Mouse (Mus musculus) MEL (cell line): ENCODE results near the gene Olfr558.

ENCODE experiments used
- CTCF ChIP-seq, 3 experiments: IDR thresholded peaks in 2 of 3; conservative IDR thresholded peaks in 1 of 3; 2 replicates each; pipeline ENCODE4 v1.5.1; 2011 to 2012; ENCODE audit warnings: low read length in 3 of 3, low read depth in 2 of 3, mild to moderate bottlenecking in 2 of 3, improper control_type of control experiment in 1 of 3, inconsistent platforms in 1 of 3, mixed read lengths in 1 of 3, moderate library complexity in 1 of 3; ENCODE audit not compliant: control insufficient read depth in 1 of 3, insufficient read depth in 1 of 3, poor library complexity in 1 of 3, severe bottlenecking in 1 of 3
- EP300 ChIP-seq, 2 experiments: IDR thresholded peaks; 2 replicates each; pipeline ENCODE4 v1.6.1; 2011; ENCODE audit warnings: improper control_type of control experiment in 2 of 2, low read length in 2 of 2, low read depth in 1 of 2, mild to moderate bottlenecking in 1 of 2
- ETS1 ChIP-seq: IDR thresholded peaks from 2 replicates; pipeline ENCODE4 v1.6.1; 2012; ENCODE audit warnings: low read depth, mild to moderate bottlenecking, inconsistent platforms, low read length, improper control_type of control experiment, moderate library complexity
- MAFK ChIP-seq: IDR thresholded peaks from 2 replicates; pipeline ENCODE4 v1.6.1; 2011; ENCODE audit warnings: low read depth, mild to moderate bottlenecking, low read length, improper control_type of control experiment, borderline replicate concordance
- MAX ChIP-seq: IDR thresholded peaks from 2 replicates; pipeline ENCODE4 v1.6.1; 2011; ENCODE audit warnings: low read length, improper control_type of control experiment
- NELFE ChIP-seq: IDR thresholded peaks from 2 replicates; pipeline ENCODE4 v1.6.1; 2011; ENCODE audit warnings: low read depth, low read length, improper control_type of control experiment
- POLR2A ChIP-seq, 2 experiments: IDR thresholded peaks; 2 replicates each; pipeline ENCODE4 v1.6.1; 2011 to 2012; ENCODE audit warnings: low read length in 2 of 2, mild to moderate bottlenecking in 2 of 2, control low read depth in 1 of 2, improper control_type of control experiment in 1 of 2, low read depth in 1 of 2, moderate library complexity in 1 of 2; ENCODE audit not compliant: control insufficient read depth in 1 of 2, insufficient read depth in 1 of 2, poor library complexity in 1 of 2
- USF1 ChIP-seq: IDR thresholded peaks from 2 replicates; pipeline ENCODE4 v1.6.1; 2014; ENCODE audit warnings: low read depth, mild to moderate bottlenecking, inconsistent platforms, low read length, improper control_type of control experiment, moderate library complexity
- ZMIZ1 ChIP-seq: IDR thresholded peaks from 2 replicates; pipeline ENCODE4 v1.6.1; 2012; ENCODE audit warnings: low read depth, mild to moderate bottlenecking, inconsistent platforms, low read length, improper control_type of control experiment, moderate library complexity
- ZNF384 ChIP-seq: IDR thresholded peaks from 2 replicates; pipeline ENCODE4 v1.6.1; 2012; ENCODE audit warnings: low read depth, mild to moderate bottlenecking, inconsistent platforms, low read length, improper control_type of control experiment

- no peak for TF ChIP-seq CTCF (IDR thresholded peaks at IDR 0.05 in 2 of 3, conservative IDR thresholded peaks at IDR 0.05 in 1 of 3; ENCODE audit: control insufficient read depth in 1 of 3, insufficient read depth in 1 of 3, low read depth in 2 of 3, low read length in 3 of 3, poor library complexity in 1 of 3, severe bottlenecking in 1 of 3)
- TF ChIP-seq POLR2A (IDR thresholded peaks at IDR 0.05; ENCODE audit: control insufficient read depth in 1 of 2, insufficient read depth in 1 of 2, low read depth in 1 of 2, low read length in 2 of 2, poor library complexity in 1 of 2) = no peak
- TF ChIP-seq USF1 = no peak
- TF ChIP-seq MAFK = no peak
- no peak for TF ChIP-seq ETS1
- TF ChIP-seq EP300 (IDR thresholded peaks at IDR 0.05; ENCODE audit: low read depth in 1 of 2, low read length in 2 of 2) = no peak
- no peak for TF ChIP-seq NELFE
- no peak for TF ChIP-seq ZMIZ1
- TF ChIP-seq ZNF384 = no peak
- TF ChIP-seq MAX = no peak
Measured at GRCm38 (mm10) chr7:102664599-102664998, 37.4 kb upstream of the Olfr558 start, which contains the start of gene Olfr556.
